10 mouse cellular contexts compared by ENCODE assay signal in genomic region chr1:166138136-166138535, GRCm38 (mm10). TPM values are rescaled to one million over a fixed set of nuclear protein-coding genes. Genes with fewer than 3 reads are reported as not detected.
DNase-seq lines count a peak whose midpoint lies in the region; ATAC-seq and TF ChIP-seq lines count a peak whose summit lies in the region.
"Had no signal": no experiment of that assay in that cellular context is flagged by ENCODE, and none has a peak within 500 bp of the region (broad histone marks: within the 10 kb centered on the region; RNA-seq: fewer than 3 reads in every experiment).

No protein-coding gene starts in this region.

- no peak overlapping the region for H3K27ac ChIP-seq in testis, adult 2 months (ENCODE audit: control insufficient read depth, insufficient read depth, low read depth, low read length)
- H3K27ac ChIP-seq in heart, postnatal 0 days (ENCODE audit: low read depth): no peak overlapping the region
- H3K27ac ChIP-seq in liver, postnatal 0 days (ENCODE audit: low read depth): no peak overlapping the region; the same call in 1 of the 2 replicates
- H3K27ac ChIP-seq in stomach, embryonic 16.5 days (ENCODE audit: low read length): no peak overlapping the region

- no peak for TF ChIP-seq CTCF in testis, adult 2 months (IDR thresholded peaks at IDR 0.05; ENCODE audit: control insufficient read depth, insufficient read depth, insufficient replicate concordance, low read depth, low read length)
- TF ChIP-seq CTCF in heart, postnatal 0 days (IDR thresholded peaks at IDR 0.05; ENCODE audit: low read depth): no peak
- no peak for TF ChIP-seq CTCF in liver, postnatal 0 days (IDR thresholded peaks at IDR 0.05; ENCODE audit: low read depth)

- H3K9ac ChIP-seq in heart, postnatal 0 days (replicated peaks; ENCODE audit: low read depth, low read length): no peak overlapping the region
- H3K9ac ChIP-seq in liver, postnatal 0 days (replicated peaks): no peak overlapping the region
- no peak overlapping the region; the same call in 1 of the 2 replicates for H3K9ac ChIP-seq in stomach, embryonic 16.5 days (ENCODE audit: low read length)

- peak; percentile 50 for ATAC-seq in heart, postnatal 0 days (ENCODE audit: insufficient read depth, low read depth)
- ATAC-seq in liver, postnatal 0 days: peak; percentile 50
- ATAC-seq in stomach, embryonic 16.5 days (ENCODE audit: insufficient read depth, low FRiP score): peak; percentile 17; the same call in 1 of the 2 replicates

- 39% methylated on average over 13 of the region's 13 CpGs for WGBS in heart, postnatal 0 days
- 34% methylated on average over 13 of the region's 13 CpGs for WGBS in liver, postnatal 0 days (ENCODE audit: insufficient replicate concordance)
- 58% methylated on average over 13 of the region's 13 CpGs for WGBS in stomach, embryonic 16.5 days

- H3K4me2 ChIP-seq in heart, postnatal 0 days (ENCODE audit: low read depth, low read length): no peak overlapping the region
- peak overlapping the region; percentile 16; the same call in 1 of the 2 replicates for H3K4me2 ChIP-seq in liver, postnatal 0 days (ENCODE audit: low read depth, low read length)
- no peak overlapping the region for H3K4me2 ChIP-seq in stomach, embryonic 16.5 days (ENCODE audit: low read depth, low read length)

- H3K36me3 ChIP-seq in testis, adult 2 months (ENCODE audit: control insufficient read depth, insufficient read depth, low read length): no peaks in the 10 kb centered on the region
- H3K36me3 ChIP-seq in heart, postnatal 0 days (replicated peaks; ENCODE audit: control insufficient read depth, insufficient read depth, low read length): no peaks in the 10 kb centered on the region
- no peaks in the 10 kb centered on the region for H3K36me3 ChIP-seq in liver, postnatal 0 days (replicated peaks; ENCODE audit: insufficient read depth, low read length)
- no peaks in the 10 kb centered on the region for H3K36me3 ChIP-seq in stomach, embryonic 16.5 days (ENCODE audit: control insufficient read depth, insufficient read depth, low read length)

- H3K9me3 ChIP-seq in heart, postnatal 0 days (replicated peaks; ENCODE audit: control insufficient read depth, low read length): no peaks in the 10 kb centered on the region
- H3K9me3 ChIP-seq in liver, postnatal 0 days (ENCODE audit: low read length): no peaks in the 10 kb centered on the region
- H3K9me3 ChIP-seq in stomach, embryonic 16.5 days (replicated peaks; ENCODE audit: control insufficient read depth, low read length): no peaks in the 10 kb centered on the region

- peaks cover 5% of the 10 kb centered on the region for H3K4me1 ChIP-seq in testis, adult 2 months (ENCODE audit: control insufficient read depth, insufficient read depth, low read length)
- peaks cover 7% of the 10 kb centered on the region for H3K4me1 ChIP-seq in heart, postnatal 0 days (ENCODE audit: control insufficient read depth, insufficient read depth)
- peaks cover 14% of the 10 kb centered on the region for H3K4me1 ChIP-seq in liver, postnatal 0 days (ENCODE audit: insufficient read depth)
- peaks cover 4% of the 10 kb centered on the region; the same call in 1 of the 2 replicates for H3K4me1 ChIP-seq in stomach, embryonic 16.5 days (ENCODE audit: control insufficient read depth, insufficient read depth, low read length)

- no peak for TF ChIP-seq EP300 in heart, postnatal 0 days (IDR thresholded peaks at IDR 0.05; ENCODE audit: low read depth)
- TF ChIP-seq EP300 in liver, postnatal 0 days (IDR thresholded peaks at IDR 0.05; ENCODE audit: low read depth): no peak

- no peaks in the 10 kb centered on the region for H3K27me3 ChIP-seq in testis, adult 2 months (ENCODE audit: control insufficient read depth, insufficient read depth, low read length)
- no peaks in the 10 kb centered on the region for H3K27me3 ChIP-seq in heart, postnatal 0 days (ENCODE audit: control insufficient read depth, insufficient read depth, low read length)
- no peaks in the 10 kb centered on the region for H3K27me3 ChIP-seq in liver, postnatal 0 days (ENCODE audit: insufficient read depth, low read length)
- no peaks in the 10 kb centered on the region for H3K27me3 ChIP-seq in stomach, embryonic 16.5 days (ENCODE audit: control insufficient read depth, insufficient read depth, low read length)

- no peak for DNase-seq in testis, postnatal 14 days (ENCODE audit: low spot score)
- peak; percentile 5 for DNase-seq in heart, postnatal 0 days (ENCODE audit: low spot score)
- DNase-seq in liver, postnatal 0 days: peak; percentile 39
- DNase-seq in layer of hippocampus, postnatal 14 days (ENCODE audit: low spot score in 2 of 2): no peak
- no peak for DNase-seq in cerebellum, postnatal 4 days (ENCODE audit: low spot score in 2 of 2)
- DNase-seq in cerebellum, adult 9-11 months: no peak

- peak overlapping the region; percentile 59 for H3K4me3 ChIP-seq in testis, adult 2 months (ENCODE audit: control insufficient read depth, low read depth, low read length)
- H3K4me3 ChIP-seq in heart, postnatal 0 days (ENCODE audit: low read depth, low read length): no peak overlapping the region
- H3K4me3 ChIP-seq in liver, postnatal 0 days (ENCODE audit: low read depth, low read length): no peak overlapping the region
- H3K4me3 ChIP-seq in stomach, embryonic 16.5 days (replicated peaks; ENCODE audit: low read length): no peak overlapping the region

- TF ChIP-seq POLR2A in testis, adult 2 months (IDR thresholded peaks at IDR 0.05; ENCODE audit: control insufficient read depth, low read depth, low read length): no peak

RNA-seq across cellular contexts. Expression of gene Gpa33, which starts 8.1 kb away (rescaled TPM):
- 0.16 and 0.37 TPM in 2 replicates for polyA plus RNA-seq in testis, adult 2 months (2012; rRNA removed)
- 0.65 TPM in 1 of 2 replicates, not detected in the other for total RNA-seq in heart, postnatal 0 days (2014; rRNA removed; ENCODE audit: low replicate concordance)
- 0.07 TPM in 1 of 2 replicates, not detected in the other for polyA plus RNA-seq in heart, postnatal 0 days (2015; fragmentation: Nextera tagmentation; extraction: Ambion mirVana)
- polyA plus RNA-seq in liver, postnatal 0 days (2015; fragmentation: Nextera tagmentation; extraction: Ambion mirVana): not detected in 2 replicates
- 11.9 and 14.2 TPM in 2 replicates for polyA plus RNA-seq in stomach, embryonic 16.5 days (2015; fragmentation: Nextera tagmentation; extraction: Ambion mirVana)
- not detected for total RNA-seq in layer of hippocampus, postnatal 14 days (2021)
- total RNA-seq: heart, postnatal 14 days; midbrain, postnatal 0 days had no signal

RNA-seq across cellular contexts. Expression of gene Dusp27, which starts 10.4 kb away (rescaled TPM):
- polyA plus RNA-seq in testis, adult 2 months (2012; rRNA removed): 0.08 and 0.10 TPM in 2 replicates
- total RNA-seq in heart, postnatal 0 days (2014; rRNA removed; ENCODE audit: low replicate concordance): 33.2 and 40.1 TPM in 2 replicates
- 34.6 and 39.9 TPM in 2 replicates for polyA plus RNA-seq in heart, postnatal 0 days (2015; fragmentation: Nextera tagmentation; extraction: Ambion mirVana)
- polyA plus RNA-seq in liver, postnatal 0 days (2015; fragmentation: Nextera tagmentation; extraction: Ambion mirVana): 0.04 and 0.20 TPM in 2 replicates
- 2.5 and 6.1 TPM in 2 replicates for polyA plus RNA-seq in stomach, embryonic 16.5 days (2015; fragmentation: Nextera tagmentation; extraction: Ambion mirVana)
- under 1 TPM; 0.39 to 0.57 TPM for total RNA-seq in layer of hippocampus, postnatal 14 days (2021)

Comparison
In these comparisons a context has a peak if more than half of its experiments do, and no peak if none do; other contexts are left out.
1. DNase-seq: peak in heart, postnatal 0 days (single experiment) and liver, postnatal 0 days (single experiment); none in testis, postnatal 14 days (single experiment), layer of hippocampus, postnatal 14 days (0 of 2), cerebellum, postnatal 4 days (0 of 2) and cerebellum, adult 9-11 months (single experiment).
2. Peak in every context shown above with its lines, with median percentiles within 50 percentile points of each other: ATAC-seq.